Mouse (Mus musculus) limb, embryonic 14.5 days (tissue): ENCODE data around the gene Lrrc1. TPM values are rescaled to one million over a fixed set of nuclear protein-coding genes. Genes with fewer than 3 reads are reported as not detected.

Experiments used
- ATAC-seq: fragments of 200-750 bp; cut with Nextera tagmentation; 2 replicates; pipeline ENCODE4 v1.8.0; 2017; ENCODE audit warnings: low read depth, moderate number of reproducible peaks, moderate TSS enrichment; ENCODE audit not compliant: low FRiP score
- DNase-seq: peaks from one replicate; pipeline ENCODE4 v3.0.0-alpha.2; 2015; ENCODE audit warnings: low spot score
- H3K27ac ChIP-seq: fragments of 300-500 bp; sonication (generic); replicated peaks from 2 replicates; pipeline ENCODE4 v1.5.1; 2014; ENCODE audit warnings: low read depth, mild to moderate bottlenecking, low read length, moderate library complexity, mixed read lengths
- H3K27me3 ChIP-seq: fragments of 300-500 bp; sonication (generic); 2 replicates; pipeline ENCODE4 v1.6.1; 2014; ENCODE audit warnings: low read length, mixed read lengths; ENCODE audit not compliant: control insufficient read depth, insufficient read depth
- H3K36me3 ChIP-seq: fragments of 300-500 bp; sonication (generic); 2 replicates; pipeline ENCODE4 v1.6.1; 2014; ENCODE audit warnings: mild to moderate bottlenecking, low read length, moderate library complexity, mixed read lengths; ENCODE audit not compliant: control insufficient read depth, insufficient read depth
- H3K4me1 ChIP-seq: fragments of 300-500 bp; sonication (generic); 2 replicates; pipeline ENCODE4 v1.6.1; 2014; ENCODE audit warnings: antibody characterized with exemption, low read length, mixed read lengths; ENCODE audit not compliant: control insufficient read depth, insufficient read depth
- H3K4me2 ChIP-seq: fragments of 300-500 bp; sonication (generic); replicated peaks from 2 replicates; pipeline ENCODE4 v1.6.1; 2014; ENCODE audit warnings: low read depth, mild to moderate bottlenecking, low read length, moderate library complexity; ENCODE audit not compliant: severe bottlenecking
- H3K4me3 ChIP-seq: fragments of 300-500 bp; sonication (generic); replicated peaks from 2 replicates; pipeline ENCODE4 v1.5.1; 2014; ENCODE audit warnings: low read length
- H3K9ac ChIP-seq: fragments of 300-500 bp; sonication (generic); 2 replicates; pipeline ENCODE4 v1.6.1; 2014; ENCODE audit warnings: mild to moderate bottlenecking, low read depth, low read length, moderate library complexity; ENCODE audit not compliant: severe bottlenecking
- H3K9me3 ChIP-seq: fragments of 300-500 bp; sonication (generic); 2 replicates; pipeline ENCODE4 v1.6.1; 2016; ENCODE audit warnings: low read length; ENCODE audit not compliant: control insufficient read depth
- POLR2A ChIP-seq: fragments of 200-500 bp; IDR thresholded peaks from 2 replicates; pipeline ENCODE4 v1.8.0; 2012; ENCODE audit warnings: inconsistent platforms, mild to moderate bottlenecking, moderate library complexity, borderline replicate concordance; ENCODE audit not compliant: insufficient read depth, insufficient read length; ENCODE audit errors: extremely low read depth
- WGBS: fragments of 180-500 bp; shearing (Covaris S2); extraction: QIAGEN DNeasy Blood & Tissue Kit; methylation state at CpG from one replicate; pipeline ENCODE4 v1.1.7; 2014; 5-methylcytosine and 5-hydroxymethylcytosine counted together
- polyA plus RNA-seq, 2 experiments: library from polyadenylated mRNA; depleted of rRNA in 1 of 2; stranded (reverse) in 1 of 2; unstranded in 1 of 2; fragments of >200 nt; fragmentation: Nextera tagmentation in 1 of 2; extraction: Ambion mirVana in 1 of 2; gene quantifications; 2 replicates each; pipeline versions ENCODE4 v1.2.1 to v1.2.3; 2012 to 2014

The Lrrc1 gene
- polyA plus RNA-seq, 2 experiments, result 16.8 to 26.6 TPM

DNA sequence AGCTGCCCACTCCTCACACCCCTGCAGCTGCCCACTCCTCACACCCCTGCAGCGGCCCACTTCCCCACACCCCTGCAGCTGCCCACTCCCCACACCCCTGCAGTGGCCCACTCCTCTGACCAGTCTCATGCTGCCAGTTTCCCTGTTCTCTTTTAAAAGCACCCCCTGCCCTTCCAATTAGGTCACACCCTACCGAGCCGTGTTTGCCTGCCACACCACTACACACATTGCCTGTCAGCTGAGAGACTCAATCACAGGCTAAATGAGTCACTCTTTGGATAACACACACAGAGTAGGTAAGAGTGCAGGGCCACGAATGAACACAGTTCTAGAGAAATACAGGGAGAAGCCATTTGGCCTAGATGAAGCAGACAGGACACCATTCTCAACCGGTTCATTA lies 62.4 kb downstream of the Lrrc1 start:
- ATAC-seq (no peak), DNase-seq (no peak)
- Histone ChIP-seq H3K4me2 (no peak overlapping the region), H3K36me3 (no peaks in the 10 kb centered on the region), H3K9me3 (no peaks in the 10 kb centered on the region), H3K27me3 (no peaks in the 10 kb centered on the region), H3K4me3 (no peak overlapping the region), H3K27ac (no peak overlapping the region), H3K4me1 (peaks cover 16% of the 10 kb centered on the region; the same call in 1 of the 2 replicates), H3K9ac (no peak overlapping the region)
- WGBS, result 51% methylated on average over 5 of the region's 5 CpGs
- no peak for TF ChIP-seq POLR2A

DNA sequence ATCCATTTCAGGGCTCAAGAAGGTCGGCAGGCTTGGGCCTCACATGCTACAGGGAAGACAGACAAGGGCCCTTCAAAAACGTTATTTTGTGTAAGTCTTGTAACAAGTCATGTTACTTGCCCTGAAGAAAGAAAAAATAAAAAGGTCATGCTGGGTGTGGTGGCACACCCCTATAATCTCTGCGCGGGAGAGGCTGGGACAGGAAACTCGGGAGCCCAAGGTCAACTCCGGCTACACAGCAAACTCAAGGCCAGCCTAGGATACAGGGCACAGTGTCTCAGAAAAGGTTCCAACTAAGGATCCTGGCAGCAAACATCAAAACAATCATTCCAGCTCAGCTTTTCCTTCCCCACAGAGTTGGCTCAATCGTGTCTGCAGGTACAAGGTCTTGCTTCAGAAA lies 63.3 kb downstream of the Lrrc1 start:
- H3K27me3 ChIP-seq, result no peaks in the 10 kb centered on the region
- H3K4me1 ChIP-seq, result peaks cover 16% of the 10 kb centered on the region; the same call in 1 of the 2 replicates
- 58% methylated on average over 7 of the region's 7 CpGs for WGBS
- H3K27ac ChIP-seq, result no peak overlapping the region
- DNase-seq, result no peak
- H3K36me3 ChIP-seq, result no peaks in the 10 kb centered on the region
- no peak overlapping the region for H3K4me2 ChIP-seq
- H3K9ac ChIP-seq, result no peak overlapping the region
- H3K9me3 ChIP-seq, result no peaks in the 10 kb centered on the region
- no peak overlapping the region for H3K4me3 ChIP-seq
- no peak for TF ChIP-seq POLR2A
- no peak for ATAC-seq

DNA sequence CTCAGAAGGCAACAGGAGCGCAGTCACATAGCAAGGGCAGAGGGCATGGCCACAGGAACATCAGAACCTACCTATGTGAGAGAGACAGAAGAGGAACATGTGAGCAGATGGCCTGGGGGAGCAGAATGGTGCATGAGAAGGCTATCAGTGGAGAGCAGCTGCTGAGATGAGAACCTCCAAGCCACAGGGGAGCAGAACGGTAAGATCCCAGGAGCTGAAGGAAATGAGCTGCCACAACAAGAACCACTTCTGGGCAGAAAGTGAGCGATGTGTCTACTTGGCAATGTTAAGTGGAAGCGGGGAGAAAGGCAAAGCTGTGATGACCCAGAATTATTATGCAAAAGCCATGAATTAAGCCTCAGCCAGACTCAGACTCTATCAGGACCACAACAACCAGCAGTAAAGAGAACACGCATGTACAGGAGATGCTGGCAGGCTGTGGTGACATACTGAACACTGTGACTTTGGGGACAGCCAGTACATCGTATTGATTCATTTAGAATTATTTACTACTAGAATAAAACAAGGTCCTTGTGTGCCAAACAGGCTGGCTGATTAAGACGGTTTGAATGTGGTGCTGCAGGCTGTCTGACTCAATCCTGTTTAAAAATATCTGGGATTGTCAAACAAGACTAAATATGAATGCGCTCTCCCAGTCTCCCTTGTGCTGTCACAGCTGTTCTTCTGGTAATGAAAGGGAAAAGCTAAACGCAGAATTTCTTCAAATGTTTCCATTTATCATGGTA lies 63.9 kb downstream of the Lrrc1 start:
- Histone ChIP-seq H3K27ac (no peak overlapping the region), H3K4me1 (peaks cover 16% of the 10 kb centered on the region; the same call in 1 of the 2 replicates), H3K9me3 (no peaks in the 10 kb centered on the region), H3K36me3 (no peaks in the 10 kb centered on the region), H3K4me3 (no peak overlapping the region), H3K27me3 (no peaks in the 10 kb centered on the region), H3K9ac (no peak overlapping the region), H3K4me2 (no peak overlapping the region)
- DNase-seq (no peak), ATAC-seq (no peak)
- WGBS, result 67% methylated on average over 9 of the region's 9 CpGs
- TF ChIP-seq POLR2A, result no peak

DNA sequence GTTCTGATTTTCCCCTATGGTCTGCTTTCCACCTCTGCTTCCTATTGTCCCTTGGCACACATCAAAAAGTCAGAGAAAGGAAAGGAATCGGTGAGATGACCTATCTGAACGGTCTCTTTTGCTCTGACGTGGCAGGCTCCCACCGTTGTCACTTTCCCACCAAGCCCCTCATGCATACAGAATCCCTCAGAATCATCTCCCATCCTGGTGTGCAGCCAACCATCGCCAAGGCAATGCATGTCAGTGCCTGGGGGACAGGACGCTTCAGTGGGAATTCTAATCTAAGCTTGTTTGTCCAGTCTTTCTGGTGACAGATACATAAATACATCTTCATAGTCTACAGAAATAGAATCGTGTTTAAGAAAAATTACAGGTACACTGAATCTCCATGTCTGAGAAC lies 64.7 kb downstream of the Lrrc1 start:
- TF ChIP-seq POLR2A, result no peak
- Histone ChIP-seq H3K9me3 (no peaks in the 10 kb centered on the region), H3K36me3 (no peaks in the 10 kb centered on the region), H3K4me2 (no peak overlapping the region), H3K9ac (no peak overlapping the region), H3K4me1 (peaks cover 16% of the 10 kb centered on the region; the same call in 1 of the 2 replicates), H3K4me3 (no peak overlapping the region), H3K27me3 (no peaks in the 10 kb centered on the region), H3K27ac (no peak overlapping the region)
- WGBS, result 87% methylated on average over 7 of the region's 7 CpGs
- no peak for ATAC-seq
- DNase-seq, result no peak

DNA sequence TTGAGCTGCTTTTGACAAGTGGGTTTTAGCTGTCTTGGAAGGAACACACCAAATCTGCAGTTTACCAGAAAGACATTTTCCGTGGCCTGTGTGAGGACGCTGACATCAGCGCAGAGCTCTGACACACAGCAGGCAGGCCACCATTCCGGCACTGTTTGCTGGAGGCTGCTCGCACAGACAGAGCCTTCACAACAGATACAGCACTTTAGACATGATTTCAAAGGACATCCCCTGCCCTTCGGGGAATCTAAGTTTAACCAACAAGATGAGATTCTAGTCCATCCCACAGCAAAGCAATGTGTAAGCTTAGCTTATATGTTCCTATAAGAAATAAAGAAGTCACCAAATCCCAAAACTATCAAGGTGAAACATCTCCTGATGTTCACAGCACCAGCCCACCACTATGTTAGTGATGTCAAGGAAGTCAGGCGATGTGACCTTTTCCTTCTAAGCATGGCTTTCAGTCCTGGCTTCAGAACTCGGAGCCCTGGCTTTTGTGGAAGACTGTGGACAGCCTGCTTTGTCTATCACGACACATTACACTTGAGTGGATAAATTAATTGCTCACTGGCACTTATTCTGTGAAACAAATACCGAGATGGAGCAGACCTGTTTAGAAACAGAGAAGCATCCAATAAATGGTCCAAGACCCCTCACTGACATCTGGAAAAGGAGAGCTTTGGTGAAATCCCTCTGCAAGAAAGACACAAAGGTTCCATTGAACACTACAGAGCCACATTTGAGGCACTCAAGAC lies 66.3 kb downstream of the Lrrc1 start:
- DNase-seq, result no peak
- Histone ChIP-seq H3K36me3 (no peaks in the 10 kb centered on the region; the same call in 1 of the 2 replicates), H3K9me3 (no peaks in the 10 kb centered on the region), H3K27ac (no peak overlapping the region), H3K4me3 (no peak overlapping the region), H3K27me3 (no peaks in the 10 kb centered on the region), H3K9ac (no peak overlapping the region), H3K4me1 (peaks cover 16% of the 10 kb centered on the region; the same call in 1 of the 2 replicates), H3K4me2 (no peak overlapping the region)
- TF ChIP-seq POLR2A, result no peak
- no peak for ATAC-seq
- 72% methylated on average over 10 of the region's 10 CpGs for whole genome bisulfite sequencing
